Mouse (Mus musculus): ENCODE results near the gene Il6st. TPM values are rescaled to one million over a fixed set of nuclear protein-coding genes. Genes with fewer than 3 reads are reported as not detected.

The Il6st gene
- polyA plus RNA-seq, 1 experiment from 2014 or later: 50.0 TPM

GRCm38 (mm10) chr13:112439105-112439818 lies 24.6 kb upstream of the Il6st start:
- ATAC-seq (replicated peaks; ENCODE audit: insufficient number of reproducible peaks, low FRiP score, low TSS enrichment): 0 out of 2 replicates have a peak, but pooled peaks have one; percentile 49
- WGBS (ENCODE audit: insufficient replicate concordance): 16% methylated on average over 15 of the region's 15 CpGs
- no peaks in the 10 kb centered on the region for H3K27me3 ChIP-seq (ENCODE audit: control insufficient read depth, insufficient read depth, low read length)
- peak overlapping the region; percentile 64 for H3K27ac ChIP-seq (ENCODE audit: low read depth, low read length)
- H3K4me2 ChIP-seq: peak overlapping the region; percentile 57
- H3K9me3 ChIP-seq (replicated peaks; ENCODE audit: control insufficient read depth, low read length): no peaks in the 10 kb centered on the region
- no peak overlapping the region; the same call in 1 of the 2 replicates for H3K9ac ChIP-seq (ENCODE audit: low read depth, low read length)
- peaks cover 13% of the 10 kb centered on the region for H3K4me1 ChIP-seq (ENCODE audit: control insufficient read depth, insufficient read depth, low read length)
- no peaks in the 10 kb centered on the region for H3K36me3 ChIP-seq (ENCODE audit: control insufficient read depth, insufficient read depth, low read length)
- peak overlapping the region; percentile 8; the same call in 1 of the 2 replicates for H3K4me3 ChIP-seq (ENCODE audit: low read depth, low read length)

GRCm38 (mm10) chr13:112439917-112440361 lies 23.9 kb upstream of the Il6st start:
- Histone ChIP-seq H3K4me1 (ENCODE audit: control insufficient read depth, insufficient read depth, low read length) (peaks cover 13% of the 10 kb centered on the region), H3K4me3 (ENCODE audit: low read depth, low read length) (peak overlapping the region; percentile 8; the same call in 1 of the 2 replicates), H3K27me3 (ENCODE audit: control insufficient read depth, insufficient read depth, low read length) (no peaks in the 10 kb centered on the region), H3K9ac (ENCODE audit: low read depth, low read length) (no peak overlapping the region), H3K36me3 (ENCODE audit: control insufficient read depth, insufficient read depth, low read length) (no peaks in the 10 kb centered on the region), H3K4me2 (peak overlapping the region; percentile 57), H3K9me3 (replicated peaks; ENCODE audit: control insufficient read depth, low read length) (no peaks in the 10 kb centered on the region), H3K27ac (ENCODE audit: low read depth, low read length) (peak overlapping the region; percentile 64)
- WGBS (ENCODE audit: insufficient replicate concordance): 16% methylated on average over 9 of the region's 9 CpGs
- ATAC-seq (replicated peaks; ENCODE audit: insufficient number of reproducible peaks, low FRiP score, low TSS enrichment): peak; percentile 55

- ATAC-seq (replicated peaks; ENCODE audit: insufficient number of reproducible peaks, low FRiP score, low TSS enrichment): no peak
Observed at GRCm38 (mm10) chr13:112440668-112441067, 23.2 kb upstream of the Il6st start.

GRCm38 (mm10) chr13:112442867-112443529 lies 20.9 kb upstream of the Il6st start:
- no peak for ATAC-seq (replicated peaks; ENCODE audit: insufficient number of reproducible peaks, low FRiP score, low TSS enrichment)
- peaks cover 6% of the 10 kb centered on the region for H3K4me1 ChIP-seq (ENCODE audit: control insufficient read depth, insufficient read depth, low read length)
- no peak overlapping the region for H3K27ac ChIP-seq (ENCODE audit: low read depth, low read length)
- 78% methylated on average over 7 of the region's 7 CpGs for WGBS (ENCODE audit: insufficient replicate concordance)
- no peaks in the 10 kb centered on the region for H3K27me3 ChIP-seq (ENCODE audit: control insufficient read depth, insufficient read depth, low read length)
- H3K9me3 ChIP-seq (replicated peaks; ENCODE audit: control insufficient read depth, low read length): no peaks in the 10 kb centered on the region
- no peak overlapping the region for H3K4me2 ChIP-seq
- no peak overlapping the region for H3K4me3 ChIP-seq (ENCODE audit: low read depth, low read length)
- H3K9ac ChIP-seq (ENCODE audit: low read depth, low read length): no peak overlapping the region
- H3K36me3 ChIP-seq (ENCODE audit: control insufficient read depth, insufficient read depth, low read length): no peaks in the 10 kb centered on the region

More at GRCm38 (mm10) chr13:112440668-112441067, 23.2 kb upstream of the Il6st start:
- peaks cover 7% of the 10 kb centered on the region for H3K4me1 ChIP-seq (ENCODE audit: control insufficient read depth, insufficient read depth, low read length)
- H3K4me2 ChIP-seq: no peak overlapping the region
- no peak overlapping the region for H3K27ac ChIP-seq (ENCODE audit: low read depth, low read length)
- H3K9me3 ChIP-seq (replicated peaks; ENCODE audit: control insufficient read depth, low read length): no peaks in the 10 kb centered on the region
- H3K36me3 ChIP-seq (ENCODE audit: control insufficient read depth, insufficient read depth, low read length): no peaks in the 10 kb centered on the region
- H3K4me3 ChIP-seq (ENCODE audit: low read depth, low read length): no peak overlapping the region
- H3K9ac ChIP-seq (ENCODE audit: low read depth, low read length): no peak overlapping the region
- H3K27me3 ChIP-seq (ENCODE audit: control insufficient read depth, insufficient read depth, low read length): no peaks in the 10 kb centered on the region
- WGBS (ENCODE audit: insufficient replicate concordance): 66% methylated on average over 8 of the region's 8 CpGs

- Histone ChIP-seq H3K4me2 (no peak overlapping the region), H3K36me3 (ENCODE audit: control insufficient read depth, insufficient read depth, low read length) (no peaks in the 10 kb centered on the region), H3K27ac (ENCODE audit: low read depth, low read length) (no peak overlapping the region), H3K9ac (ENCODE audit: low read depth, low read length) (no peak overlapping the region), H3K27me3 (ENCODE audit: control insufficient read depth, insufficient read depth, low read length) (no peaks in the 10 kb centered on the region), H3K9me3 (replicated peaks; ENCODE audit: control insufficient read depth, low read length) (no peaks in the 10 kb centered on the region), H3K4me3 (ENCODE audit: low read depth, low read length) (no peak overlapping the region), H3K4me1 (ENCODE audit: control insufficient read depth, insufficient read depth, low read length) (no peaks in the 10 kb centered on the region)
- ATAC-seq (replicated peaks; ENCODE audit: insufficient number of reproducible peaks, low FRiP score, low TSS enrichment): no peak
- WGBS (ENCODE audit: insufficient replicate concordance): 78% methylated on average over 8 of the region's 8 CpGs
Observed at GRCm38 (mm10) chr13:112447108-112447665, 16.7 kb upstream of the Il6st start.

GRCm38 (mm10) chr13:112450210-112450609 lies 13.7 kb upstream of the Il6st start:
- H3K27me3 ChIP-seq (ENCODE audit: control insufficient read depth, insufficient read depth, low read length): no peaks in the 10 kb centered on the region
- no peak overlapping the region for H3K4me2 ChIP-seq
- 53% methylated on average over 3 of the region's 3 CpGs for WGBS (ENCODE audit: insufficient replicate concordance)
- no peak overlapping the region for H3K9ac ChIP-seq (ENCODE audit: low read depth, low read length)
- no peaks in the 10 kb centered on the region for H3K4me1 ChIP-seq (ENCODE audit: control insufficient read depth, insufficient read depth, low read length)
- ATAC-seq (replicated peaks; ENCODE audit: insufficient number of reproducible peaks, low FRiP score, low TSS enrichment): no peak
- no peaks in the 10 kb centered on the region for H3K36me3 ChIP-seq (ENCODE audit: control insufficient read depth, insufficient read depth, low read length)
- H3K27ac ChIP-seq (ENCODE audit: low read depth, low read length): no peak overlapping the region
- no peak overlapping the region for H3K4me3 ChIP-seq (ENCODE audit: low read depth, low read length)
- no peaks in the 10 kb centered on the region for H3K9me3 ChIP-seq (replicated peaks; ENCODE audit: control insufficient read depth, low read length)

GRCm38 (mm10) chr13:112457366-112457765 lies 6.5 kb upstream of the Il6st start:
- Histone ChIP-seq H3K4me3 (ENCODE audit: low read depth, low read length) (no peak overlapping the region), H3K9me3 (replicated peaks; ENCODE audit: control insufficient read depth, low read length) (no peaks in the 10 kb centered on the region), H3K36me3 (ENCODE audit: control insufficient read depth, insufficient read depth, low read length) (no peaks in the 10 kb centered on the region), H3K27ac (ENCODE audit: low read depth, low read length) (no peak overlapping the region), H3K27me3 (ENCODE audit: control insufficient read depth, insufficient read depth, low read length) (no peaks in the 10 kb centered on the region), H3K4me1 (ENCODE audit: control insufficient read depth, insufficient read depth, low read length) (peaks cover 4% of the 10 kb centered on the region; the same call in 1 of the 2 replicates), H3K9ac (ENCODE audit: low read depth, low read length) (no peak overlapping the region), H3K4me2 (no peak overlapping the region)
- 67% methylated on average over 6 of the region's 6 CpGs for WGBS (ENCODE audit: insufficient replicate concordance)
- ATAC-seq (replicated peaks; ENCODE audit: insufficient number of reproducible peaks, low FRiP score, low TSS enrichment): no peak

- Histone ChIP-seq H3K9ac (ENCODE audit: low read depth, low read length) (no peak overlapping the region), H3K4me1 (ENCODE audit: control insufficient read depth, insufficient read depth, low read length) (peaks cover 4% of the 10 kb centered on the region), H3K9me3 (replicated peaks; ENCODE audit: control insufficient read depth, low read length) (no peaks in the 10 kb centered on the region), H3K36me3 (ENCODE audit: control insufficient read depth, insufficient read depth, low read length) (no peaks in the 10 kb centered on the region), H3K4me2 (no peak overlapping the region), H3K4me3 (ENCODE audit: low read depth, low read length) (no peak overlapping the region), H3K27me3 (ENCODE audit: control insufficient read depth, insufficient read depth, low read length) (no peaks in the 10 kb centered on the region), H3K27ac (ENCODE audit: low read depth, low read length) (no peak overlapping the region)
- 78% methylated on average over 4 of the region's 4 CpGs for WGBS (ENCODE audit: insufficient replicate concordance)
- no peak for ATAC-seq (replicated peaks; ENCODE audit: insufficient number of reproducible peaks, low FRiP score, low TSS enrichment)
Observed at GRCm38 (mm10) chr13:112458016-112458415, 5.9 kb upstream of the Il6st start.
